Mouse (Mus musculus): Measurements from ENCODE around the gene Sft2d1.

- TF ChIP-seq POLR2A (IDR thresholded peaks at IDR 0.05; ENCODE audit: low read depth, low read length), result no peak
- TF ChIP-seq CTCF (IDR thresholded peaks at IDR 0.05; ENCODE audit: extremely low read depth, insufficient read length, insufficient replicate concordance, low read depth, low read length), result no peak
Observed at GRCm38 (mm10) chr17:8328511-8329174, 17.7 kb downstream of the Sft2d1 start.

All from small intestine, adult 2 months (tissue).